Comparison of ENCODE assay signal across 15 mouse cellular contexts in the genomic region with DNA sequence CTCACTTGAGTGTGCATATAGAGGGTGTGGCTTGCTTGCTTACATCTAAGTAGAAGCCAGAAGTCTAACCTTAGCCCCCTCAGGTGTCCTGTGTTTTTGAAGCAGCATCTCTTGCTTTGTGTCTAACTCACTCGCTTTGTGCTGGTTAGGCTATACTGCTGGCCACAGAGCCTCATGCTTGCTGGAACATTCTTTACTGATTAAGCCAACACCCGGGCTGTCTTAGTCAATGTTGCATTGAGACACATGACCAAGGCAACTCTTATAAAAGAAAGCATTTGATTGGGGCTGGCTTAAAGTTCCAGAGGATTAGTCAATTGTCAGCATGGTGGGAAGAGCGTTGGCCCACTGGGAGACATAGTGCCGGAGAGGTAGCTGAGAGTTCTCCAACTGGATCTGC. TPM values are rescaled to one million over a fixed set of nuclear protein-coding genes. Genes with fewer than 3 reads are reported as not detected.
"Had no signal": no experiment of that assay in that cellular context is flagged by ENCODE, and none has a peak within 500 bp of the region (broad histone marks: within the 10 kb centered on the region; RNA-seq: fewer than 3 reads in every experiment).

No protein-coding gene starts in this region.

- H3K4me3 ChIP-seq: layer of hippocampus, adult 2 months; limb, embryonic 13.5 days; midbrain, embryonic 12.5 days; stomach, embryonic 15.5 days had no signal

- H3K36me3 ChIP-seq: midbrain, embryonic 12.5 days had no signal

- H3K4me2 ChIP-seq: limb, embryonic 13.5 days; midbrain, embryonic 12.5 days; stomach, embryonic 15.5 days had no signal

- H3K9me3 ChIP-seq: limb, embryonic 13.5 days; midbrain, embryonic 12.5 days; stomach, embryonic 15.5 days had no signal

- ATAC-seq: midbrain, embryonic 16.5 days had no signal

- H3K27me3 ChIP-seq: limb, embryonic 13.5 days; stomach, embryonic 15.5 days had no signal

- H3K27ac ChIP-seq: layer of hippocampus, adult 2 months; limb, embryonic 13.5 days; midbrain, embryonic 12.5 days; stomach, embryonic 15.5 days had no signal

- DNase-seq: kidney, adult 18-20 months; kidney, postnatal 10 days; kidney, postnatal 4 days; left cerebral cortex, postnatal 4 days; right cerebral cortex, postnatal 14 days; thymus, postnatal 4 days had no signal

- H3K9ac ChIP-seq: limb, embryonic 13.5 days; midbrain, embryonic 12.5 days; stomach, embryonic 15.5 days had no signal

RNA-seq across cellular contexts. Expression of gene Prg2, which starts 38.5 kb away (rescaled TPM):
- polyA plus RNA-seq: kidney, embryonic 14.5 days; lung, embryonic 16.5 days; midbrain, embryonic 12.5 days; midbrain, embryonic 16.5 days; neural tube, embryonic 14.5 days; testis, adult 2 months had no signal

RNA-seq across cellular contexts. Expression of gene Prg3, which starts 46.2 kb away (rescaled TPM):
- polyA plus RNA-seq: kidney, embryonic 14.5 days; limb, embryonic 13.5 days; lung, embryonic 16.5 days; midbrain, embryonic 12.5 days; midbrain, embryonic 16.5 days; neural tube, embryonic 14.5 days; testis, adult 2 months had no signal
